Mouse (Mus musculus): ENCODE data around the gene Klk12. TPM values are rescaled to one million over a fixed set of nuclear protein-coding genes. Genes with fewer than 3 reads are reported as not detected.

Klk12 gene
- total RNA-seq (2021) (not detected), polyA plus RNA-seq (2012; rRNA removed) (not detected in 2 replicates)
- long read RNA-seq = 0 reads

DNA sequence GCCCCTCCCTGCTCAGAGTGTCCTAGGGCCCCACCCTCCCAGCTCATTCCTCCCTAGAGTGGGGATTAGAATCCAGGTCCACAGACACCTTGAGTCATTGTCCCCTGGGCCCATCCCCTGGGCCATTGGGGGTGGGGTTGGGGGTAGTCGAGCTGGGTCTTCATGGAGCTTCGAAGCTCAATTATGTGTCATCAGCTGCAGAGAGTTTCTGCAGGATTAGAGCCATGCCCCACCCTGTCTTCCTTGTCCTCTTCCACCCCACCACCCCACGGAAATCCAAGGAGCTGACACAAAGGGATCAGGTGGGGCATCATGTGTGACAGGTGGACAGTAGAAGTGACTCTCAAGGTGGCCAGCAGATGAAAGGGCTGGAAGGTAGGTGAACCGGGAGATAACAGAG lies at the start of gene Klk12:
TSS of gene Klk12 (plus strand) at position 301 of the 400 bp plus-strand sequence.
- WGBS = 72% methylated on average over 4 of the region's 4 CpGs
- intact Hi-C loops (cut with DNase I) = loop anchor here (5.0 kb wide), 1 partner anchor 86 kb away; no protein-coding TSS in a partner anchor
- TF ChIP-seq EP300 (IDR thresholded peaks at IDR 0.05; ENCODE audit: insufficient read depth, low read depth, low read length) (no peak), POLR2A (IDR thresholded peaks at IDR 0.05; ENCODE audit: insufficient read depth, low read depth, low read length) (no peak)

DNA sequence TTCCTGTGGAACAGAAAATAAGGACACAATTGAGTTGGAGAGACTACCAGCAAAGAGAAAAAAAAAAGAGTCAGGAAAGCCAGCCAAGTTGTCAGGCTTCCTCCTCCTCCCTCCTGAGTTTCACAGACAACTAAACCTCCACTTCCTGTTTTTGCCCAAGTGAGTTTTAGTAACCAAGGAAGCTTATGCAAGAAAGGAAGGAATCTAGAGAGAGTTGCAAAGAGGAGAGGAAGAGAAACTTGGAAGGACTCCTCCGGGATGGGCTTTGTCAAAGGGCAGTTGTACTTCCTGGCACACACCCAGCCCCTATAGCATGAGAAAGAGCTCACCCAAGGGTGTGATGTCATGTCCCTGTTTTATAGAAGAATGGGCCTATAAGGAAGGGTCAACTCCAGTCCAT lies 20.9 kb upstream of the Klk12 start:
- H3K27me3 ChIP-seq (ENCODE audit: control insufficient read depth, insufficient read depth, low read length) = no peaks in the 10 kb centered on the region
- no peaks in the 10 kb centered on the region for H3K79me2 ChIP-seq (replicated peaks; ENCODE audit: control insufficient read depth, insufficient read depth, low read length)
- peaks cover 3% of the 10 kb centered on the region; the same call in 1 of the 2 replicates for H3K36me3 ChIP-seq (ENCODE audit: control insufficient read depth, insufficient read depth, low read length)
- TF ChIP-seq EP300 (IDR thresholded peaks at IDR 0.05; ENCODE audit: insufficient read depth, low read depth, low read length) = no peak
- no peak for TF ChIP-seq POLR2A (IDR thresholded peaks at IDR 0.05; ENCODE audit: insufficient read depth, low read depth, low read length)
- no peak for TF ChIP-seq CTCF (IDR thresholded peaks at IDR 0.05)
- DNase-seq = peak; percentile 38 to 58
- H3K27ac ChIP-seq = peak overlapping the region; percentile 32
- peaks cover 5% of the 10 kb centered on the region for H3K4me1 ChIP-seq (ENCODE audit: control insufficient read depth, insufficient read depth, low read length)
- intact Hi-C loops (cut with DNase I) = loop anchor here (5.0 kb wide), 1 partner anchor 65 kb away; no protein-coding TSS in a partner anchor
- WGBS = 31% methylated on average over 1 of the region's 1 CpGs
- H3K4me3 ChIP-seq = no peak overlapping the region
- no peak overlapping the region for H3K9ac ChIP-seq (ENCODE audit: low read depth, low read length)

More for the DNA sequence above, at the start of gene Klk12:
- H3K27ac ChIP-seq = no peak within 1 kb of the TSS
- no peaks in the 10 kb centered on the region for H3K36me3 ChIP-seq (ENCODE audit: control insufficient read depth, insufficient read depth, low read length)
- no peak for DNase-seq
- no peaks in the 10 kb centered on the region for H3K27me3 ChIP-seq (ENCODE audit: control insufficient read depth, insufficient read depth, low read length)
- H3K9ac ChIP-seq (ENCODE audit: low read depth, low read length) = no peak within 1 kb of the TSS
- H3K4me3 ChIP-seq = no peak within 1 kb of the TSS
- H3K4me1 ChIP-seq (ENCODE audit: control insufficient read depth, insufficient read depth, low read length) = no peaks in the 10 kb centered on the region
- H3K79me2 ChIP-seq (replicated peaks; ENCODE audit: control insufficient read depth, insufficient read depth, low read length) = no peaks in the 10 kb centered on the region

DNA sequence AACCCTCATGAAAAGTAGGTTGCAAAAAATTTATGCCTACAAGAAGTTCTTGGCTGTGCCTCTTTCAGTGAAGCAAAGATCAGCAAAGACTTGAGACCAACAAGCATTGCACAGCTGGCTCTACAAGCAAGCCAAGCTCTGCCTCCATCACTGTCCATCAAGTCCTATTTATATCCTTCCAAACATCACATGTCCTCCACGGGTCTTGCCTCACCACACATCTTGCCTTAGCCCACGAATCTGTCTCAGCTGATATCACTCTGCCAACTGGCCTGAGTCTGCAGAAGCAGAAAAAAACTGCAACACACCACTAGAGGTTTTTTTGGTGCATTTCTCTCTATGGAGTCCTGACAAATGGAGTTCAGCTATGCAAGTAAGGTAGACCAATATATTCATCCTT lies 15.9 kb upstream of the Klk12 start:
- Histone ChIP-seq H3K9ac (ENCODE audit: low read depth, low read length) (no peak overlapping the region), H3K4me3 (no peak overlapping the region), H3K27ac (no peak overlapping the region), H3K4me1 (ENCODE audit: control insufficient read depth, insufficient read depth, low read length) (peaks cover 5% of the 10 kb centered on the region), H3K79me2 (replicated peaks; ENCODE audit: control insufficient read depth, insufficient read depth, low read length) (no peaks in the 10 kb centered on the region), H3K27me3 (ENCODE audit: control insufficient read depth, insufficient read depth, low read length) (no peaks in the 10 kb centered on the region), H3K36me3 (ENCODE audit: control insufficient read depth, insufficient read depth, low read length) (no peaks in the 10 kb centered on the region)
- WGBS = 27% methylated on average over 2 of the region's 2 CpGs
- DNase-seq = no peak
- TF ChIP-seq CTCF (IDR thresholded peaks at IDR 0.05) (no peak), POLR2A (IDR thresholded peaks at IDR 0.05; ENCODE audit: insufficient read depth, low read depth, low read length) (no peak), EP300 (IDR thresholded peaks at IDR 0.05; ENCODE audit: insufficient read depth, low read depth, low read length) (no peak)
- intact Hi-C loops (cut with DNase I) = no loop called here

DNA sequence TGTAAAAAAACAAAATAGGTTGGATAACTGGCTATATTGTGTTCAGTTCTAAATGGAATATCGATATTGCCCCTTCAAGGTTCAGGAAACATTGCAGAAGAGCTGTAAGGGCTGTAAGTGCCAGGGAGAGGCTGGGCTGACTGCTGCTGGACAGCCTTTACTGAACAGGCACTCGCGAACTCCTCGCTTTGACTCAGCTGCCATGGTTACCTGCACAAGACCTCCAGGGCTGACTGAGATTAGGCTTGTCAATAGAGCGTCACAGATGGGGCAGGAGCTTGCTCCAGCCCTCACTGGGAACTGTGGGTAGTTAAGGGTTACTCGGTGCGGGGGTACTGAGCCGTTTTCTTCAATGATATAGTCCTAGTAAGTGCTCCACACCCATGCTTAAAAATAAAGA lies 2.2 kb upstream of the Klk12 start:
- WGBS = 55% methylated on average over 8 of the region's 8 CpGs
- H3K4me3 ChIP-seq = no peak overlapping the region
- H3K36me3 ChIP-seq (ENCODE audit: control insufficient read depth, insufficient read depth, low read length) = no peaks in the 10 kb centered on the region
- no peak for TF ChIP-seq CTCF (IDR thresholded peaks at IDR 0.05)
- TF ChIP-seq POLR2A (IDR thresholded peaks at IDR 0.05; ENCODE audit: insufficient read depth, low read depth, low read length) = no peak
- TF ChIP-seq EP300 (IDR thresholded peaks at IDR 0.05; ENCODE audit: insufficient read depth, low read depth, low read length) = no peak
- no peaks in the 10 kb centered on the region for H3K27me3 ChIP-seq (ENCODE audit: control insufficient read depth, insufficient read depth, low read length)
- no peak for DNase-seq
- intact Hi-C loops (cut with DNase I) = loop anchor here (5.0 kb wide), 1 partner anchor 84 kb away; no protein-coding TSS in a partner anchor
- no peak overlapping the region for H3K27ac ChIP-seq
- no peak overlapping the region for H3K9ac ChIP-seq (ENCODE audit: low read depth, low read length)
- no peaks in the 10 kb centered on the region for H3K79me2 ChIP-seq (replicated peaks; ENCODE audit: control insufficient read depth, insufficient read depth, low read length)
- no peaks in the 10 kb centered on the region for H3K4me1 ChIP-seq (ENCODE audit: control insufficient read depth, insufficient read depth, low read length)

DNA sequence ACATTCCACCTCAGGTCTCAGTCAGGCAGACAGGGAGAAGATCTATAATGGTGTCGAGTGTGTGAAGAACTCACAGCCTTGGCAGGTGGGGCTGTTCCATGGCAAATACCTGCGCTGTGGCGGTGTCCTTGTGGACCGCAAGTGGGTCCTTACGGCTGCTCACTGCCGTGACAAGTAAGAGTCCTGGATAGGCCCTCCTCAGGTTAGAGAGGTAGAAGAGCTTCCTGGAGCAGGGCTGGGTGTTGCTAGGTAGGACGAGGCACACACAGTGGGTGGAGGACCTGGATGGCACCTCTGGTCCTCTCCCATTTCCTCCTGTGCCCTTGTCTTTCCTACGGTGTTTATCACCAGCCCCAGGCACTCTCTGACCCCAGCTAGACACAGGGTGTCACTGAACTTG lies 939 bp downstream of the Klk12 start:
- H3K9ac ChIP-seq (ENCODE audit: low read depth, low read length) = no peak overlapping the region
- DNase-seq = peak in 1 of 2 experiments; percentile 0
- no peak overlapping the region for H3K4me3 ChIP-seq
- H3K4me1 ChIP-seq (ENCODE audit: control insufficient read depth, insufficient read depth, low read length) = no peaks in the 10 kb centered on the region
- no peaks in the 10 kb centered on the region for H3K27me3 ChIP-seq (ENCODE audit: control insufficient read depth, insufficient read depth, low read length)
- 84% methylated on average over 8 of the region's 8 CpGs for WGBS
- TF ChIP-seq CTCF (IDR thresholded peaks at IDR 0.05) (no peak), POLR2A (IDR thresholded peaks at IDR 0.05; ENCODE audit: insufficient read depth, low read depth, low read length) (no peak), EP300 (IDR thresholded peaks at IDR 0.05; ENCODE audit: insufficient read depth, low read depth, low read length) (no peak)
- no peaks in the 10 kb centered on the region for H3K79me2 ChIP-seq (replicated peaks; ENCODE audit: control insufficient read depth, insufficient read depth, low read length)
- intact Hi-C loops (cut with DNase I) = loop anchor here (5.0 kb wide), 1 partner anchor 87 kb away; no protein-coding TSS in a partner anchor
- H3K27ac ChIP-seq = no peak overlapping the region
- H3K36me3 ChIP-seq (ENCODE audit: control insufficient read depth, insufficient read depth, low read length) = no peaks in the 10 kb centered on the region

DNA sequence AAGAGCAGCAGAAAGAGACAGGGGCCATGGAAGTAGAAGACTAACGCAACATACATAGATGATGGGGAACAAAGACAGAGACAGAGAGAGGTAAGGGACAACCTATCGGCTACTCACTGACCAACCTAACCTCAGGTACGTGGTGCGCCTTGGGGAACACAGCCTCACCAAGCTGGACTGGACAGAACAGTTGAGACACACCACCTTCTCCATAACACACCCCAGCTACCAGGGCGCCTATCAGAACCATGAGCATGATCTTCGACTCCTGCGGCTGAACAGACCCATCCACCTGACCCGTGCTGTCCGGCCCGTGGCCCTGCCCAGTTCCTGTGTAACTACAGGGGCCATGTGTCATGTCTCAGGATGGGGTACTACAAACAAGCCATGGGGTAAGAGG lies 2.0 kb downstream of the Klk12 start:
- H3K36me3 ChIP-seq (ENCODE audit: control insufficient read depth, insufficient read depth, low read length) = no peaks in the 10 kb centered on the region
- H3K27me3 ChIP-seq (ENCODE audit: control insufficient read depth, insufficient read depth, low read length) = no peaks in the 10 kb centered on the region
- 90% methylated on average over 10 of the region's 10 CpGs for WGBS
- TF ChIP-seq CTCF (IDR thresholded peaks at IDR 0.05) = no peak
- no peak for TF ChIP-seq POLR2A (IDR thresholded peaks at IDR 0.05; ENCODE audit: insufficient read depth, low read depth, low read length)
- TF ChIP-seq EP300 (IDR thresholded peaks at IDR 0.05; ENCODE audit: insufficient read depth, low read depth, low read length) = no peak
- no peak overlapping the region for H3K4me3 ChIP-seq
- no peaks in the 10 kb centered on the region for H3K79me2 ChIP-seq (replicated peaks; ENCODE audit: control insufficient read depth, insufficient read depth, low read length)
- peak in 1 of 2 experiments; percentile 1 for DNase-seq
- H3K9ac ChIP-seq (ENCODE audit: low read depth, low read length) = no peak overlapping the region
- intact Hi-C loops (cut with DNase I) = no loop called here
- no peak overlapping the region for H3K27ac ChIP-seq
- no peaks in the 10 kb centered on the region for H3K4me1 ChIP-seq (ENCODE audit: control insufficient read depth, insufficient read depth, low read length)
